Mouse (Mus musculus) kidney, embryonic 14.5 days (tissue): ENCODE measurements at regions not wholly inside any gene's neighbourhood (a gene's known extent, or its start where the extent isn't known, plus 50 kb on each side); places are given as distances from the start of the nearest gene placed in this dataset.

ENCODE experiments used
- ATAC-seq: fragments of 200-750 bp; cut with Nextera tagmentation; 2 replicates; pipeline ENCODE4 v1.8.0; 2017; ENCODE audit warnings: moderate number of reproducible peaks, mild to moderate bottlenecking, moderate TSS enrichment, moderate library complexity; ENCODE audit not compliant: low FRiP score, low TSS enrichment
- H3K27ac ChIP-seq: fragments of 300-500 bp; sonication (generic); 2 replicates; pipeline ENCODE4 v1.5.1; 2014; ENCODE audit warnings: low read depth, mild to moderate bottlenecking, low read length, moderate library complexity, mixed read lengths
- H3K27me3 ChIP-seq: fragments of 300-500 bp; sonication (generic); 2 replicates; pipeline ENCODE4 v1.6.1; 2014; ENCODE audit warnings: mild to moderate bottlenecking, low read length; ENCODE audit not compliant: control insufficient read depth, insufficient read depth
- H3K36me3 ChIP-seq: fragments of 300-500 bp; sonication (generic); 2 replicates; pipeline ENCODE4 v1.6.1; 2014; ENCODE audit warnings: low read length, mixed read lengths; ENCODE audit not compliant: control insufficient read depth, insufficient read depth
- H3K4me1 ChIP-seq: fragments of 300-500 bp; sonication (generic); 2 replicates; pipeline ENCODE4 v1.6.1; 2014; ENCODE audit warnings: low read length, mixed read lengths; ENCODE audit not compliant: control insufficient read depth, insufficient read depth
- H3K4me2 ChIP-seq: fragments of 300-500 bp; sonication (generic); replicated peaks from 2 replicates; pipeline ENCODE4 v1.6.1; 2014; ENCODE audit warnings: low read depth, mild to moderate bottlenecking, low read length
- H3K4me3 ChIP-seq: fragments of 300-500 bp; sonication (generic); 2 replicates; pipeline ENCODE4 v1.5.1; 2014; ENCODE audit warnings: mild to moderate bottlenecking, low read length
- H3K9ac ChIP-seq: fragments of 300-500 bp; sonication (generic); 2 replicates; pipeline ENCODE4 v1.6.1; 2014; ENCODE audit warnings: low read depth, mild to moderate bottlenecking, low read length, moderate library complexity
- H3K9me3 ChIP-seq: fragments of 300-500 bp; sonication (generic); 2 replicates; pipeline ENCODE4 v1.6.1; 2016; ENCODE audit warnings: low read length; ENCODE audit not compliant: control insufficient read depth
- WGBS: fragments of 180-500 bp; shearing (Covaris S2); extraction: QIAGEN DNeasy Blood & Tissue Kit; methylation state at CpG from one replicate; pipeline ENCODE4 v1.1.7; 2014; 5-methylcytosine and 5-hydroxymethylcytosine counted together

DNA sequence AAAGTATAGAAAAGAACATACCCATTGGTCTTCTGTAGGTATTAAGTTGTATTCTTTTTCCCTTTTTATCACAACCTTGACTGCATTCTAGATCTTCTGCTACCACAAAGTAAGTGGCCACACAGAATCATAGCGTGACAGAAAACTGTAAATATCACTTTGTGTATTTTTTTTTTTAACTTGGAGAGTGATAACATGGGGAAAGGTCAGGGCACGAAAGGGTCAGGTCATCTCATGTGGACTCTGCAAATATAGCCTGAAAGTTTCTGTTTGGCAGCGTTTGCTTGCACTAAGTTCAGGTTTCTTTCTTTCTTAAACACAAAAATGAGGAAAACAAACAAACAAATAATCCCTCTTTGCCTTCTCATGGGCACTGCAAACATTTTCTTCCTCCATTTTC is 1101.1 kb downstream of the Gsdmc2 start:
- Histone ChIP-seq H3K9me3 (no peaks in the 10 kb centered on the region), H3K4me3 (no peak overlapping the region), H3K4me2 (no peak overlapping the region), H3K36me3 (no peaks in the 10 kb centered on the region), H3K4me1 (no peaks in the 10 kb centered on the region), H3K9ac (no peak overlapping the region), H3K27ac (no peak overlapping the region), H3K27me3 (no peaks in the 10 kb centered on the region)
- no peak for ATAC-seq
- 79% methylated on average over 3 of the region's 3 CpGs for WGBS

DNA sequence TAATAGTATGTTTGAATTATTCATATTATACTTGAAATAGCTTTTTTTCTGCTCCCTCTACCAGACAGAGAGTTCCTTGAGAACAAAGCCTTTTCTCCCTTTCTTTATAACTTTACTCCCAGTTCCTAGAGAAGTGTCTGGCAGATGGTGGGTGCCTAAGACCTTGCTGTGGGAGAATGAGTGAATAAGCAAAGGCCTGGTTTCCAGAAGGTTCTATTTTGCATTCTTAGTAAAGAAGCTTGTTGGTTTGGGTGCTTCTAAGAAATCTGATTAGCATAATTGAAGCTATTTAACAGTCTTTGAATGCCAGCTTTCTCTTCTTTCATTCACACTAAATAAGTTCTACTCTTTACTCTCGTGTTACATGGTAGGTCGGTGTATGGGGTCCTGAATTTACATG is 1104.2 kb downstream of the Gsdmc2 start:
- 87% methylated on average over 2 of the region's 2 CpGs for WGBS
- Histone ChIP-seq H3K27ac (no peak overlapping the region), H3K36me3 (no peaks in the 10 kb centered on the region), H3K27me3 (no peaks in the 10 kb centered on the region), H3K4me1 (no peaks in the 10 kb centered on the region), H3K9me3 (no peaks in the 10 kb centered on the region), H3K4me2 (no peak overlapping the region), H3K4me3 (no peak overlapping the region), H3K9ac (no peak overlapping the region)
- ATAC-seq, result no peak

DNA sequence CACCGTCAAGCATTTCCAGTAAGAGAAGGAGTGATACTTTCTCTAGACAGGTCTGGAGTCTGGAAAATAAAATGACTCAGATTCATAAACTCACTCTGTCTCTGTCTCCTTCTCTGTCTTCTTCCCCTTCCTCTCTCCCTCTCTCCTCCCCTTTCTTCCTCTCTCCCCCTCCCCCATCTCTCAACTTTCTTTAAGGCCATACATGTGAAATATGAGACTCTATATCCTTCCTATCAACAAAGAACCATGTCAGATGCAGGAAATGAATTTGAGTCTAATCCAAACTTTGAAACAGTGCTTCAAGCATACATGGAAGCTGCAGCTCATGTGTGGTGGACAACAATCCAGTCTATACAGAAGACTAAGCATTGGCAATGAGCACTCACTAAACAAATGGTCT is 1109.6 kb downstream of the Gsdmc2 start:
- Histone ChIP-seq H3K9ac (no peak overlapping the region), H3K9me3 (no peaks in the 10 kb centered on the region), H3K36me3 (no peaks in the 10 kb centered on the region), H3K4me3 (no peak overlapping the region), H3K4me2 (no peak overlapping the region), H3K27ac (no peak overlapping the region), H3K27me3 (no peaks in the 10 kb centered on the region), H3K4me1 (no peaks in the 10 kb centered on the region)
- ATAC-seq, result no peak
- 86% methylated on average over 1 of the region's 1 CpGs for WGBS

DNA sequence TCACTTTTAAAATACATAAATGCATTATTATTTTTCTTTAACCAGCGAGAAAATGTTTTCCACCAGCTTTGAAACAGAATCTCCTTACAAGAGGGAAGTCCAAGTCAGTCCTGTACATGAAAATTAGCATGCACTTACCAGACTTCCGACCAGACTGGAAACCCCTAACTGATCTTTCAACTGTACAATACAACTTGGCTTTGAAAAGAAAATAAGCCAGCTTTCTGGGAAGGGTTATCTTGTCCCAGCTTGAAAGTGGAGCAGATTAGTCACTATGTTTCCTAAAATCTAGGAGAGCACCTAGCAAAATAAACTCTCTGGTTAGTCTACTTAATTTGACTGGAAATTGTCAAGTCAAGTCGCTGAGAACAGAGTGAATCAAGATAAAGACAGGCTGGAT is 1110.1 kb downstream of the Gsdmc2 start:
- no peaks in the 10 kb centered on the region for H3K27me3 ChIP-seq
- H3K4me2 ChIP-seq, result no peak overlapping the region
- WGBS, result 84% methylated on average over 3 of the region's 3 CpGs
- no peaks in the 10 kb centered on the region for H3K9me3 ChIP-seq
- no peak for ATAC-seq
- H3K27ac ChIP-seq, result no peak overlapping the region
- no peaks in the 10 kb centered on the region for H3K4me1 ChIP-seq
- H3K36me3 ChIP-seq, result no peaks in the 10 kb centered on the region
- H3K9ac ChIP-seq, result no peak overlapping the region
- no peak overlapping the region for H3K4me3 ChIP-seq

DNA sequence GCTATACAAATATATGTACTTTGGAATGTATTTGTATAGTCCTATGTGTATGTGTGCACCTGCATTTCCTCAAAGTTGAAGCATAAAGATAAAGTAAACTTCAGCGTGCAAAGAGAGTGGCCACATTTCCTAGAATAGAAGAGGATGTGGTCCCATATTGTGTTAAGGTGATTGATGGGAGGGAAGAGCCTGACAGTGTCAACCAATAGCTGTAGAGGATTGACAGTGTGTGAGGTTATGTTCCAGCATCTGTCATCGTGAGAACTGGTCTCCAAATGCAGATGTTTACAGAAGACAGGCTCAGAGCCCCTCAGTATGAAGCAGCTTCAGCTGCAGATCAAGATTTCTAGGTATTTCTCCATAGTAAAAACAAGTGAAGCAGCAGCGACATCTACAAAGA is 1114.5 kb downstream of the Gsdmc2 start:
- Histone ChIP-seq H3K27ac (no peak overlapping the region), H3K36me3 (no peaks in the 10 kb centered on the region), H3K4me3 (no peak overlapping the region), H3K9ac (no peak overlapping the region), H3K4me2 (no peak overlapping the region), H3K9me3 (no peaks in the 10 kb centered on the region), H3K27me3 (no peaks in the 10 kb centered on the region), H3K4me1 (no peaks in the 10 kb centered on the region)
- no peak for ATAC-seq
- 75% methylated on average over 3 of the region's 3 CpGs for WGBS

DNA sequence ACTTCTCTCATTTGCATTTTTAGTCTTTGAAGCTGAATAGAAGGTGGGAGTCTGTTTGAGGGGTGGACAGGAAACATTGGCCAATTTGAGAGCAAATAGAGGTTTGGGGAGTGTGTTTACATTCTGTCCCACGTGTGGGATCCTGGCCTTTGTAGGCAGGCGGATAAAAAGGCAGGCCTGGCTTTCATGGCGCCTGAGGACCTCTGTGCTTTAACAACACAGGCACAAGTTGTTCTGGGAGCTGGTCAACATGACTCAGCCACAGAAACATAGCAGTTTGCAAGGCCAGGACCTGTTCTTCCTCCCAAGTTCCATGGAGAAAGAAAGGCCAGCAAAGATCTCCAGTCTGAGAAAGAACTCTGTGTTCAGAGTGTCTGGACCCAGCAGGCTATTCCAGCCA is 1130.7 kb downstream of the Gsdmc2 start:
- H3K4me3 ChIP-seq, result no peak overlapping the region
- no peak overlapping the region for H3K27ac ChIP-seq
- H3K4me1 ChIP-seq, result no peaks in the 10 kb centered on the region
- ATAC-seq, result no peak
- H3K4me2 ChIP-seq, result no peak overlapping the region
- no peak overlapping the region for H3K9ac ChIP-seq
- no peaks in the 10 kb centered on the region for H3K9me3 ChIP-seq
- no peaks in the 10 kb centered on the region for H3K27me3 ChIP-seq
- WGBS, result 33% methylated on average over 3 of the region's 3 CpGs
- no peaks in the 10 kb centered on the region for H3K36me3 ChIP-seq

DNA sequence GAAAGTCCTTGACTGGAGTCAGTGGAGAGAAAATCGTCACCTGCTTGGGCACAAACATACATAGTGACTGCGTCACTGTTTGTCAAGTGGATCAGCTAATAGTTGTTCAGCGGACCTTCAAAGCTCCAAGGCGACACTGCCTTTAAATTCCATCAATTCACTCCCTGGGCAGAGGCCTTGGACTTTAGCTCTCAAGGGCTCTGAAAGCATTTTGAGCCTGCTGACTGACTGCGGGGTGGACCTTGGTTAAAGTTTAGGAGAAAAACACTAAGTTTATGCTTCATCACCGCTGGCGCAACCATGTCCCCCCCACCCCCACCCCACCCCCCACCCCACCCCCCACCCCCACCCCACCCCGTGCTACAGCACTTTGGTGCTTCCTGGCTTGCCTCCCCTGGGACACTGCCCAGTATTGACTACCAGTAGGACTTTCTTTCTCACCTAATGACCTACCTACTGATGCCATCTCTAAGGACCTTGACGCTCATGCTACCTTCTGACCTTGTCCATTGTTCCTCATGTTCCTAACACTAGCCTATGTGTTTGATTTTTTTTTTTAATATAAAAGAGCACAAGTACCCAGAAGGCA is 1132.3 kb downstream of the Gsdmc2 start:
- no peaks in the 10 kb centered on the region for H3K36me3 ChIP-seq
- no peak overlapping the region for H3K4me3 ChIP-seq
- H3K4me2 ChIP-seq, result no peak overlapping the region
- no peak overlapping the region for H3K27ac ChIP-seq
- no peaks in the 10 kb centered on the region for H3K27me3 ChIP-seq
- no peaks in the 10 kb centered on the region for H3K9me3 ChIP-seq
- 69% methylated on average over 9 of the region's 9 CpGs for WGBS
- no peak overlapping the region for H3K9ac ChIP-seq
- no peaks in the 10 kb centered on the region for H3K4me1 ChIP-seq
- ATAC-seq, result no peak

DNA sequence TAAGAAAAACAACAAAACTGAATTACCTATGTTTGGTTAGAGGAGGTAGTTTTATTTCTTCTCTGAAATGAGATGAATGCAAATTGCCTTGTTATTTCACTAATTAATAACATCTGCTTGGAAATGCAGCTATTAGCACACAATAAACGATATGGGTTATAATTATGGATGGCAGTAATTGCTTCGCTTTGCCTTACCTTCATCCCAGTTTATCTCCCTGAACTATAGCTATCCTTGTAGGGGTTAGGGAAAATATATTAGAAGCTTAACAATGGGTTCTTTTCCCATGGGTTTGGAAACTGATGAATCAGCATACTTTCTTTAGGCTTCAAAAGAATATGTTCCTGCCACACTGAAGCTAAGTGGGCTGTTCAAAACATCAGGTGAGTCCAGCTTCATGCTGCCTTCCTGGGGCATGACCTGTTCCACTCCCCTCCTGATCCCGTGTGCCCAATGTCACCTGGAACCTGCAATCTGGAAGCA is 1132.9 kb downstream of the Gsdmc2 start:
- no peak overlapping the region for H3K27ac ChIP-seq

DNA sequence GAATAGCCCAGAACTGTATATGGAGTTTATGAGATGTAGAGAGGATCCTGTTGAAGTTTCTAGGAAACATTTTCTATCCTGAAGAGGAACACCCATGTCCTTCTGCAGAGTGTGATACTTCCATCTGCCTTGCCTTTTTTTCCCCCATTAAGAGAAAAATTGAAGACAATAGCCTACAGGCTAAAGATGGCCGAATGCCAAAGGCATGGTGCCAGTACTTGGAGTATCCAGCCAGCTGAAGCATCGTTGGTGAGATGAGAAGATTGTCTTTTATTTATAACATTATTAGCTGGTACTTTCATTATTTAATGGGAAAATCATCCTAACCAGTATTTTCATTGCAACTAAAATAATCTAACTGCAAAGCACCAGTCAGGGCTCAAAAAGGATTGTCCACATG is 1135.4 kb downstream of the Gsdmc2 start:
- H3K9me3 ChIP-seq, result no peaks in the 10 kb centered on the region

More for the DNA sequence above, 1132.9 kb downstream of the Gsdmc2 start:
- no peaks in the 10 kb centered on the region for H3K36me3 ChIP-seq
- no peak overlapping the region for H3K9ac ChIP-seq
- no peak overlapping the region for H3K4me3 ChIP-seq
- no peak overlapping the region for H3K4me2 ChIP-seq
- no peaks in the 10 kb centered on the region for H3K27me3 ChIP-seq
- H3K9me3 ChIP-seq, result no peaks in the 10 kb centered on the region
- 85% methylated on average over 3 of the region's 3 CpGs for WGBS
- ATAC-seq, result no peak
- H3K4me1 ChIP-seq, result no peaks in the 10 kb centered on the region

More for the DNA sequence above, 1135.4 kb downstream of the Gsdmc2 start:
- Histone ChIP-seq H3K4me2 (no peak overlapping the region), H3K4me3 (no peak overlapping the region), H3K4me1 (no peaks in the 10 kb centered on the region), H3K36me3 (no peaks in the 10 kb centered on the region), H3K27me3 (no peaks in the 10 kb centered on the region), H3K9ac (no peak overlapping the region), H3K27ac (no peak overlapping the region)
- no peak for ATAC-seq
- 74% methylated on average over 2 of the region's 2 CpGs for WGBS
